Mouse (Mus musculus): ENCODE data around the gene Olfr1044.

- TF ChIP-seq CTCF (conservative IDR thresholded peaks at IDR 0.05; ENCODE audit: low read length) (no peak), POU5F1 (IDR thresholded peaks at IDR 0.05; ENCODE audit: borderline replicate concordance, low read length) (no peak)
These were observed at the start of gene Olfr1044 for GRCm38 (mm10) chr2:86177720-86178119.

Measured in E14TG2a.4 (cell line).